Mouse (Mus musculus): Measurements from ENCODE around the gene Plscr5. TPM values are rescaled to one million over a fixed set of nuclear protein-coding genes. Genes with fewer than 3 reads are reported as not detected.

The Plscr5 gene
- polyA plus RNA-seq, 1 experiment = not detected

GRCm38 (mm10) chr9:92248773-92249446 is 56.2 kb downstream of the Plscr5 start:
- WGBS = 66% methylated on average over 7 of the region's 7 CpGs
- TF ChIP-seq POLR2A (IDR thresholded peaks at IDR 0.05; ENCODE audit: borderline replicate concordance, control insufficient read depth, low read depth, low read length) (no peak), CTCF (IDR thresholded peaks at IDR 0.05; ENCODE audit: control insufficient read depth, insufficient read depth, low read length) (no peak)

GRCm38 (mm10) chr9:92249447-92249852 is 56.7 kb downstream of the Plscr5 start, which contains the start of gene Plscr1:
Gene Plscr1, plus strand, starts transcription at chr9:92249750.
- no peaks in the 10 kb centered on the region; the same call in 1 of the 2 replicates for H3K4me1 ChIP-seq (ENCODE audit: control insufficient read depth, insufficient read depth, low read length)
- H3K27ac ChIP-seq (ENCODE audit: control insufficient read depth, insufficient read depth, low read depth, low read length, poor library complexity) = peak within 1 kb of the TSS; percentile 97
- peak within 1 kb of the TSS; percentile 99 for H3K4me3 ChIP-seq (replicated peaks; ENCODE audit: control insufficient read depth, low read depth, low read length)
- no peak for TF ChIP-seq POLR2A (IDR thresholded peaks at IDR 0.05; ENCODE audit: borderline replicate concordance, control insufficient read depth, low read depth, low read length)
- TF ChIP-seq CTCF (IDR thresholded peaks at IDR 0.05; ENCODE audit: control insufficient read depth, insufficient read depth, low read length) = no peak
- WGBS = 14% methylated on average over 7 of the region's 7 CpGs

More at GRCm38 (mm10) chr9:92248773-92249446, 56.2 kb downstream of the Plscr5 start:
- Histone ChIP-seq H3K4me3 (replicated peaks; ENCODE audit: control insufficient read depth, low read depth, low read length) (no peak overlapping the region), H3K4me1 (ENCODE audit: control insufficient read depth, insufficient read depth, low read length) (no peaks in the 10 kb centered on the region; the same call in 1 of the 2 replicates), H3K27ac (ENCODE audit: control insufficient read depth, insufficient read depth, low read depth, low read length, poor library complexity) (no peak overlapping the region)

GRCm38 (mm10) chr9:92249987-92250772 is 57.4 kb downstream of the Plscr5 start:
- Histone ChIP-seq H3K4me3 (replicated peaks; ENCODE audit: control insufficient read depth, low read depth, low read length) (peak overlapping the region; percentile 99), H3K27ac (ENCODE audit: control insufficient read depth, insufficient read depth, low read depth, low read length, poor library complexity) (peak overlapping the region; percentile 97), H3K4me1 (ENCODE audit: control insufficient read depth, insufficient read depth, low read length) (no peaks in the 10 kb centered on the region; the same call in 1 of the 2 replicates)
- peak; percentile 59; the same call in 1 of the 2 replicates for TF ChIP-seq POLR2A (IDR thresholded peaks at IDR 0.05; ENCODE audit: borderline replicate concordance, control insufficient read depth, low read depth, low read length)
- no peak for TF ChIP-seq CTCF (IDR thresholded peaks at IDR 0.05; ENCODE audit: control insufficient read depth, insufficient read depth, low read length)
- under 1% methylated on average over 40 of the region's 40 CpGs for WGBS

- peak overlapping the region; percentile 12 for H3K4me3 ChIP-seq (replicated peaks; ENCODE audit: control insufficient read depth, low read depth, low read length)
- TF ChIP-seq CTCF (IDR thresholded peaks at IDR 0.05; ENCODE audit: control insufficient read depth, insufficient read depth, low read length) (no peak), POLR2A (IDR thresholded peaks at IDR 0.05; ENCODE audit: borderline replicate concordance, control insufficient read depth, low read depth, low read length) (no peak)
- H3K4me1 ChIP-seq (ENCODE audit: control insufficient read depth, insufficient read depth, low read length) = no peaks in the 10 kb centered on the region; the same call in 1 of the 2 replicates
- no peak overlapping the region for H3K27ac ChIP-seq (ENCODE audit: control insufficient read depth, insufficient read depth, low read depth, low read length, poor library complexity)
- WGBS = 2% methylated on average over 5 of the region's 5 CpGs
These were observed 60.0 kb downstream of the Plscr5 start for GRCm38 (mm10) chr9:92252718-92253117.

GRCm38 (mm10) chr9:92253585-92254321 is 61.0 kb downstream of the Plscr5 start:
- H3K27ac ChIP-seq (ENCODE audit: control insufficient read depth, insufficient read depth, low read depth, low read length, poor library complexity) = no peak overlapping the region
- WGBS = 66% methylated on average over 10 of the region's 10 CpGs
- H3K4me1 ChIP-seq (ENCODE audit: control insufficient read depth, insufficient read depth, low read length) = no peaks in the 10 kb centered on the region; the same call in 1 of the 2 replicates
- H3K4me3 ChIP-seq (replicated peaks; ENCODE audit: control insufficient read depth, low read depth, low read length) = peak overlapping the region; percentile 24
- TF ChIP-seq POLR2A (IDR thresholded peaks at IDR 0.05; ENCODE audit: borderline replicate concordance, control insufficient read depth, low read depth, low read length) (no peak), CTCF (IDR thresholded peaks at IDR 0.05; ENCODE audit: control insufficient read depth, insufficient read depth, low read length) (no peak)

Other genes with a start within 250 kb of the Plscr5 start
- gene Plscr1, start 56.8 kb downstream of the Plscr5 start, polyA plus RNA-seq (2011; ENCODE audit: insufficient read depth, insufficient read length, low replicate concordance, missing spikeins) = 10.8 and 21.4 TPM in 2 replicates
- gene Plscr2, start 82.7 kb downstream of the Plscr5 start, polyA plus RNA-seq (2011; ENCODE audit: insufficient read depth, insufficient read length, low replicate concordance, missing spikeins) = 4.5 TPM in 1 of 2 replicates, not detected in the other
- gene 1700057G04Rik, start 116.4 kb downstream of the Plscr5 start, polyA plus RNA-seq (2011; ENCODE audit: insufficient read depth, insufficient read length, low replicate concordance, missing spikeins) = not detected in 2 replicates